Mouse (Mus musculus) natural killer cell, adult 2 months (primary cell): ENCODE results near the gene Gnl1.
"Not testable (repeated sequence)": the region's sequence is repeated elsewhere in the genome, so short reads cannot be mapped to it uniquely, and the experiment has no call there.

ENCODE experiments used
- DNase-seq, 2 experiments: peaks; one replicate each; pipeline ENCODE4 v3.0.0; 2022; ENCODE audit warnings: low spot score in 2 of 2

Gene Gnl1

DNA sequence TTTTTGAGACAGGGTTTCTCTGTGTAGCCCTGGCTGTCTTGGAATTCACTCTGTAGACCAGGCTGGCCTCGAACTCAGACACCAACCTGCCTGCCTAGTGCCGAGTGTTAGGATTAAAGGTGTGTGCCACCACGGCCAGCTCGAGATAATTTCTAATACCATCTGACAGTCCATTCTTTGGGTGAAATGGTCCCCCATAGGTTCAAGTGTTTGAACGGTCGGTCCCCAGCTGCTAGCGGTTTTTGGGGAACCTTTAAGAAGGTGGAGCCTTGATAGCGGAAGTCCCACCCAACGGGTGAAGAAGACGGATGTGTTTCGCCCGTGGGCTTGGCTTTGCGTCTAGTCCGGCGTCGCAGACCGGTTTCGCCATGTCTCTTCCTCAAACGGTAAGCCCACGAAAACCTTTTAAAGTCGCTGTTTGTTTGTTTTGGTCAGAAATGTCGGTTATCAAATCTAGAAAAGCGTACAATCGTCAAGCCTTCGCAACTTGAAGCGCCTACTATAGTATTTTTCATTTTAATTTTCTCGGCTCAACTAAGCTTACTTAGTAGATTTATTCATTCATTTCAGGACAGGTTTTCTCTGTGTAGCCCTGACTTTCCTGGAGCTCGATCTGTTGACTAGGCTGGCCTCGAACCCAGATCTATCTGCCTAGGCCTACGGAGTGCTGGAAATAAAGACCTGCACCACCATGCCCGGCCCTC, 14.7 kb downstream of the Gnl1 start:
- DNase-seq = peak; percentile 74 to 78

DNA sequence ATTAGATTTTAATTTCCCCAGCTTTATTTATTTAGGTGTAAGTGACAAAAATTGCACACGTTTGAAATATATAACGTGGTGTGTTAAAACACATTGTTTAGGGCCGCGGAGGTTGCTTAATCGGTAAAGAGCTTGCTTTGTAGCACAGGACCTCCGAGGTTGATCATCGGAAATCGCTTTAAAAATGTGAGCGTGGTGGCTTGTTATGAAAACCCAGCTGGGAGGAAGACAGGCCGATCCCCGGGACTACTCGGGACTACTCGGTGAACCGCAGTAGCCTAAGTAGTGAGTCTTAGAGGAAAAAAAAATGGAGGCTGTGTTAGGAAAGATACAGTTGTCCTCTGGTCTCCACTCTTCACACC, 15.2 kb downstream of the Gnl1 start:
- no peak for DNase-seq

DNA sequence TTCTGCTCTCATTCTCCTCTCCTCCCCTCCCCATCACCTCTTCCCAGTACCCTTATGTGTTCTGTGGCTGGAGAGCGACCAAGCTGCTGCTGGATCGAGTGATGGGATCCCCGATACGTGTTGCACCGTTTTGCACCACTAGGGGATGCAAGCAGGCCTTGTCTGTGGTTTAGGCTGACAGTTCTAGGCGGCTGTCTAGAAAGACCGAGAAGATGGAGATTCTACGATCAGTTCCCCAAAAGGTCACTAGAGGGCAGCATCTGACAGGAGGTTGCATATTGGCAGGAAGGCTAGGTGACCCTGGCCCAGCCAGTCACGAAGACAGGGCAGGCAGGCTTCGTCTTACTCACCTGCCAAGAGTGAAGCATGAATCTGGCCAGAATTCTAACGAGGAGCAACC, 17.3 kb downstream of the Gnl1 start:
- DNase-seq = peak; percentile 98 to 99

- DNase-seq = peak in 1 of 2 experiments; percentile 72
These were observed 18.3 kb downstream of the Gnl1 start for GRCm38 (mm10) chr17:35997713-35998510.

- DNase-seq = peak in 1 of 2 experiments; percentile 44
These were observed 19.1 kb downstream of the Gnl1 start for GRCm38 (mm10) chr17:35998545-35999305.

- DNase-seq = peak; percentile 72 to 78
These were observed 19.7 kb downstream of the Gnl1 start for GRCm38 (mm10) chr17:35999356-35999755.

- peak in 1 of 2 experiments; percentile 26 for DNase-seq
These were observed 20.7 kb downstream of the Gnl1 start for GRCm38 (mm10) chr17:36000349-36000748.

DNA sequence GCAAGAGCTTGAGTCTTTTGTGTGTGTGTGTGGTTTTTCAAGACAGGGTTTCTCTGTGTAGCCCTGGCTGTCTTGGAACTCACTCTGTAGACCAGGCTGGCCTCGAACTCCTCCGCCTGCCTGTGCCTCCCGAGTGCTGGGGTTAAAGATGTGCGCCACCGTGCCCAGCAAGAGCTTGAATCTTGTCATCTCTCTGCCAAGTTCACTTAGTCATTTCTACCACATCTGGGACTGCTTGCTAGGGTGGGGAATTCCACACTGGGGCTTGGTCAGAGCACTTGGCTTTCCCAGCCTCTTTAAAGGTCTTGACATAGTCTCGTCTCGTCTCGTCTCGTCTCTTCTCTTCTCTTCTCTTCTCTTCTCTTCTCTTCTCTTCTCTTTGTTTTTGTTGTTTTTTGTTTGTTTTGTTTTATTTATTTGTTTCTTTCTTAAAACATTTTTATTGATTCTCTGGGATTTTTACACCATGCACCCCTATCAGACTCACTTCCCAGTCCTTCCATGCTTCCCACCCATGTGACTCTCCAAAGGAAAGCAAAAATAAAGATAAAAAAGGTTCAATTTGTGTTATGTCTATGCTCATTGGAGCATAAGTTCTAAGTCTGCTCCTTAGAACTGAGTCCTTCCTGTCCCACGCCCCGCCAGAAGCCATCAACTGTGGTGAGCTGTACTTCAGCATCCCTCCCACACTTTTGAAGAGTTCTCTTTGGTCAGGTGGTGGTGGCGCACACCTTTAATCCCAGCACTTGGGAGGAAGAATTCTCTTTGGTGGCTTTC, 21.7 kb downstream of the Gnl1 start:
- peak; percentile 57 to 72 for DNase-seq

- DNase-seq = peak; percentile 35 to 44
These were observed 22.3 kb downstream of the Gnl1 start for GRCm38 (mm10) chr17:36001966-36002365.

DNA sequence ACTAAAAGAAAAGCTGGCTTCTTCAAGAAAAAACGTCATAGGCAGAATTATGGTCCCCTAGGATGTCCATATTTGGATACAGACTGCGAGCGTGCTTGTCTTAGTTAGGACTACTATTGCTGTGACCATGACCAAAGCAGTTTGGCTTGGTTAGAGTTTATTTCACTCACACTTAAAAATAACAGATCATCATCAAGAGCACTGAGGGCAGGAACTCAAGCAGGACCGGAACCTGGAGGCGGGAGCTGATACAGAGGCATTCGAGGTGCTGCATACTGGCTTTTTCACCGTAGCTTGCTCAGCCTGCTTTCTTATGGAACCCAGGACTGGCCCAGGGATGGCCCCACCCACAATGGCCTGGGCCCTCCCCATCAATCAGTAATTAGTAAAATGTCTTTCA, 23.7 kb downstream of the Gnl1 start:
- DNase-seq = no peak

- not testable (repeated sequence) for DNase-seq
These were observed 24.8 kb downstream of the Gnl1 start for GRCm38 (mm10) chr17:36004409-36004808.

GRCm38 (mm10) chr17:36014977-36015376, 35.3 kb downstream of the Gnl1 start:
- no peak for DNase-seq

DNA sequence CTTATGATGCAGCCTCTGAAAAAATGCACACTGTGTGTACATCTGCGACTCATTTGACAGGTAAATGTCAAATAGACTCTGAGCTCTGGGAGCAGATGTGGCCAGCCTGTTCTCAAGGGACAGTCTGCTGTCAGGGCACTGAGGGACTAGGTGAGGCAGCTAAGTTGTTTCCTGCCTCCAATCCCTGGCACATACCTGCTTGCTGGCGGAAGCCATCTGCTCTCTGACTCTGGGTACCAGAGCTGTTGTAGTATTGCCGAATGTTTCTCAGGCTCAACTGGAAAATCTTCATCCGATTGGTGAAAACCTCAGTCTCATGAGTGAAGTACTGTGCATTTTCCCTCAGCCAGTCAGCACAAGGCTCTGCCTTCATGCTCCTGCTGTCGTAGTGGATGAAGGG, 37.4 kb downstream of the Gnl1 start:
- no peak for DNase-seq

- no peak for DNase-seq
These were observed 39.3 kb downstream of the Gnl1 start for GRCm38 (mm10) chr17:36018979-36019378.

DNA sequence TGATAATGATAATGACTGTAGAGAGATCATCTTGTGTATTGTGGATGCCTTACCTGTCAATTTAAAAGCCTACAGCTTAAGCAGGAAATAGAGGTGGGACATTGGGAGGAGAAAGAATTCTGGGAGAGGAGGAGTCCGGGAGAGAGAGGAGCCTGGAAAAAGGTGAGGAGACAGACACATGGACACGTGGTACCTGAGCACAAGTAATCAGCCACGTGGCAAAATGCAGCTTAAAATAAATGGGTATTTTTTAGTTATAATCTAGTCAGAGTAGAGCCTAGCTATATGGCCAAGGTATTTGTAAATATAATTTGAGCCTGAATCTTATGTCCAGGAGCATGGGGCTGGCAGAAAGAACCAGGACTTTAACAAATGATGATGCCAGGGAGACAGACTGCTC, 39.9 kb downstream of the Gnl1 start:
- DNase-seq = no peak

DNA sequence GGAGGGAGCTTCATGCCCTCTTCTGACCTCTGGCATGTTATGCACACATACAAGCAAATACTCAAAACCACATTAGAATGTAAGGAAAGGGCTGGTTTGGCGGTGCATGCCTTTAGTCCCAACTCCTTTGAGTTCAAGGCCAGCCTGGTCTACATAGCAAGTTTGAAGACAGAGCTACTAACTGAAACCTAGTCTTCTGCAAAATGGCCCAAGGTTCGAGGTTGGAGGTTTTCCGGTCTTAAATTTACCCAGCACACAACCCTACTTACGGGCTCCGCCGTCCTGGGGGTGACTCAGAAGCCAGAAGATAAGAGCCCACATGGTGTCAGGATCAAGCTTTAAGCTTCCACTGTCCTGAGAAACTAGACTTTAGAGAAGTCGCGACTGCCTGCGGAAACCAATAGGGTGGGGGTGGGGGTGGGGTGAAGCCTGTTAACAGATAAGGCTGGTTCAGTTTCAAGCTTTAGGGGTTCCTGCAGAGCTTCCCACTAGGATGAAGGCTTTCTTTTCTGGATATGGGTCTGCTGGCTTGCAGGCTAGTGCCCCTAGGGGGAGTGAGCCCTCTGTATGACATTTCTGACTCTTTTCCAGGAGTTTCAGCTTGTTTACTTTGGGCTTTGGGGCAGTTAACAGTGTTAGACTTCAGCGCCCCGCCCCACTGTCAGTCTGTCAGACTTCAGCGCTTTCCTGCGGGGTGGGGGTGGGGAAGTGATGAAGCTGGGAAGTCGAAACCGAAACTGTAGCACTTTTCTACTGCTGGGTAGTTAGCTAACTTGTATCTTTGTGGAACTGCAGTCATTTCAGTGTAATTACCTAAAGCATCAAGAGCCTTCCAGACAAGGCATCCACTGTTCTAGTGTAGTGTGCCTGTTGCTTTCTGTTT, 40.8 kb downstream of the Gnl1 start, which contains the start of gene H2-T24:
H2-T24 (minus strand) TSS at position 370 of the 883 bp plus-strand sequence.
- peak; percentile 80 to 86 for DNase-seq

DNA sequence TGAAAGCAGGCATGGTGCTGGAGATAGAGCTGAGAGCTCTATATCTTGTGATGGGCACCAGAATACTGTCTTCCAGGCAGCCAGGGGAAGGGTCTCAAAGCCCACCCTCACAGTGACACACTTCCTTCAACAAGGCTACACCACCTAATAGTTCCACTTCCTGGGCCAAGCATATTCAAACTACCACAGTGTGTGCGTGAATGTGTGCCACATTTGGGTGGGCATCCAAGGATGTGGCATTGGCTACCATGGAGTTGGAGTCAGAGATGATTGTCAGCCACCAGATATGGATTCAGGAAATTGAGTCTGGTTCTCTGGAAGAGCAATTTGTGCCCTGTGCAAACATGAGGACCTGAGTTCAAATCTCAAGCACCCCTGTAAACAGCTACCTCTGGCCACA, 41.7 kb downstream of the Gnl1 start:
- no peak for DNase-seq

DNA sequence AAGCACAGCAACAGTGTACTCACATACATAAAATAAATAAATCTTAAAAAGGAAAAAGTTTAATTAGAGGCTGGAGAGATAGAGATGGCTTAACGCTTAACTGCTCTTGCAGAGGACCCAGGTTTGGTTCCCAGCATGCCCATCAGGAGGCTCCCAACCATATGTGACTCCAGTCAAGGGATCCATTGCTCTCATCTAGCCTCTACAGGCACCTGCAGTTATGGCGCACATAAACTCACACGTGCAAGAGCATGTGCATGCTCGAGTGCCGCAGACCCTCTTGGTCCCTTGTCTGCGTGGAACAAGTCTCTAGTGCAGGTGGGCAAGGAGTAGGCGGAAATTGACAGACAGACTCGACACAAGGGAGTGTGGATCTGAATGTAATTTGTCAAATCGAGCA, 42.4 kb downstream of the Gnl1 start:
- no peak for DNase-seq

- no peak for DNase-seq
These were observed 43.3 kb downstream of the Gnl1 start for GRCm38 (mm10) chr17:36022922-36023321.
